Mouse (Mus musculus): ENCODE measurements around the gene Llcfc1.

GRCm38 (mm10) chr6:41706275-41706674 lies 22.0 kb downstream of the Llcfc1 start:
- TF ChIP-seq CTCF (IDR thresholded peaks at IDR 0.05; ENCODE audit: low read depth, low read length): no peak
- TF ChIP-seq POLR2A (IDR thresholded peaks at IDR 0.05; ENCODE audit: extremely low read depth, insufficient read depth, low read length): no peak

Data from liver, adult 2 months (tissue).